Mouse (Mus musculus): Measurements from ENCODE around the gene Map3k4.

- TF ChIP-seq CTCF (IDR thresholded peaks at IDR 0.05; ENCODE audit: low read depth) = no peak
- TF ChIP-seq EP300 (IDR thresholded peaks at IDR 0.05; ENCODE audit: low read depth) = no peak
Observed at GRCm38 (mm10) chr17:12288871-12289270, 29.7 kb downstream of the Map3k4 start.
